Mouse (Mus musculus): ENCODE measurements around the gene Hs1bp3.
A peak's percentile ranks its signal among the peaks of the same experiment; 100 is the strongest.

The Hs1bp3 gene

DNA sequence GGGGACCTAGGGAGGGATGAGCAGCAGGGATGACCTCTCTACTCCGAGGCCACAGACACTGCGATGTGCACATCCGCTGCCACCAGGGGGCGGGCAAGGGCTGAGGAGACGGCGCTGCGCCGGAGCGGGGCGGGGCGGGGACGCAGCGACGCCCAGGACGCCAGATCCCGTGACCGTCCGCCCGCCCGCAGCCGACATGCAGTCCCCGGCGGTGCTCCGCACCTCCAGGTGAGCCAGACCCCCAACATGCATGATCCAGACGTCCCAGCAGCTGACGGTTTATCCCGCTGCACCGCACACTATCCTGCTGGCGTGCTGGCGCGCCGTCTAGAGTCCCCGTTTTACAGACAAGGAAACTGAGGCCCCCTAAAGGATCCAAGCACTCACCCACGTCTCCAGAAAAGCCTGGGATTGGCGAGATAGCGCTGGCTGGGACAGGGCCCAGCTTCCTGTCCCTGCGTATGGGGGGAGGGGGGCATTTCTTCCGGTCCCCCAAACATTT is at the start of gene Hs1bp3:
TSS of gene Hs1bp3 (plus strand) at position 163 of the 502 bp plus-strand sequence.
- peak; percentile 61 to 84 for DNase-seq (ENCODE audit: low spot score in 2 of 2)

DNA sequence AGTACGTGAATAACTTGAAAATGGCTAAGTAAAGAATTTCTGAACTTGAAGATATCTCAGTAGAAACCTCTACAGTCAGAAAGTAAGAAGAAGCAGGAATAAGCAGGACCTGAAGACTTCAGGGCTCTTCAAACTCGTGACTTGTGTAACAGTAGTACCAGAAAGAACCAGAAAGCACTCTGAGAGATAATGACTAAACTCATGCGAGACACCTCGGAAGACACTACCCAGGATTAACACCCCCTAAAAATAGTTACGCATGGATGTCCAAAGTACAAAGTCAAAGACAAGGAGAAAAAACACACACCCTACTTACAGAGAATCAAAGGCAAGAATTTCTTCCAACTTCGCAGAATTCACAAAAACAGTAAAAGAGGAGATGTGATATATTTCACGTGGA is 46.9 kb upstream of the Hs1bp3 start:
- DNase-seq (ENCODE audit: low spot score in 2 of 2): no peak

DNA sequence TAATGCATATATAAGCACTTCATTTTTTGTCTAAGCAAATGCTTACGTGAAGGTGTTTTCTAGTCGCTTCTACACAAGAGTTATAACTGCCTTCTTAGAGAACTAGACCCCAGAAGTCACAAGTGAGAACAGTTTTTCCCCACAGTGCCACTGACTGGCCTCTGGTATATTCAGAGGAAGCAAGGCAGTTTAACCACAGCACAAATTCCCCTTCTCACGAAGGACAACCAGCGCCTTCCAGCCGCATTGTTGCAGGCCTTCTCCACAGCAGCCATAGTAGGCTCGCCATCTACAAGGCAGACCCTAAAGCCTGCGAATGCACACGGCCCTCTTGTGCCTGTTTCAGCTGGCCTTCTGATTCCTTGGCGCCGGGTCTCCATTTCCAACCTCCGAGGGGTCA is 43.6 kb upstream of the Hs1bp3 start:
- DNase-seq (ENCODE audit: low spot score in 2 of 2): no peak

- DNase-seq (ENCODE audit: low spot score in 2 of 2): no peak
These were observed 41.8 kb upstream of the Hs1bp3 start for GRCm38 (mm10) chr12:8271405-8271804.

DNA sequence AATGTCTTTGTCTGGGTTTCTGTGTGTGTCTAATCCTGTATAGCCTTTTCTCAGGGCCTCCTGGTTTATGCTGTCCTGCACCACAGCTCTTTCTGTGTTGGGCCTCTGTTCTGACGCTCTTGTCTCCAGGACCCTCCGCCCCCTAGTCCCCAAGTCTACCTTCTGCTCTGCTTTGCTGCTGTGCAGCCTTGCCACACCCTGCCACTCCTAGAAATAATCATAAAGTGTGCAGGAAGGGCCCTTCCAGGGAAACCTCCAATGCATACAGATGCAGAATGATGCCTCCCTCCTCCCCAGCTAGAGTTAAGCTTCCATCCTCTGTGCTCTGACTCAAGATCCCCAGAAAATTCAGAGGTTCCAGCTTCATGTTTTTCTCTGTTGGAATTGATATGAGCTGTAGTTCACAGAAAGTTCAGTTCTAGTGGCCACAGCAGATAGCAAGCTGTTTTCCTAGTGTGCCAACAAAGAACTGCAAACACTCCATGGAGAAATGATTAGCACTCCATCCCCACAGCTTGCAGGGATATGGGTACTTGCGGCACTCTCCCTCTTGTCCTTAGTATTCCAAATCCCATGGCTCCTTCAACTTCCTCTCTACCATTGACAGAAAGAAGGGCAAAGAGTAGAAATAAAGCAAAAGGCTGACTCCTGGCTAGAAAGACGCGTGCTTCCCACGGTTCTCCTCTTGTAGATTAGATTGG is 39.6 kb upstream of the Hs1bp3 start:
- DNase-seq (ENCODE audit: low spot score in 2 of 2): no peak

DNA sequence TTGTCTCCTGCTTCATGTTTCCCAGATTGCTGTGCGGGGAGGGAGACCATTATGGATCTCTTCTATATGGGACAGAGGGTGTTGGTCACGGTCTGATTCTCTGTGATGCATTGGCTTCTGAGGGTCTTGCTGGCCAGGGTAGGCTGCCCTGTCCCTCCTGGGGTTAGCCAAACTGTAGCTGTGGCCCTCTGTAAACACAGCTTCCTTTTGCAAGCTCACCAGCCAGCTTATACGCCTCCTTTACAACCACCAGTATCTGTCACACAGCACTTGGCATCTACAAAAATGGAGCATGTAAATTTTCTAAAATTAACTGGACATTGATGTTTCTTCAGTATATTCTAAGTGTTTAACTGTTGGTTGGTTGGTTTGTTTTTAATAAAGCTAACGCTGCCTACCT is 37.8 kb upstream of the Hs1bp3 start:
- no peak for DNase-seq (ENCODE audit: low spot score in 2 of 2)

DNA sequence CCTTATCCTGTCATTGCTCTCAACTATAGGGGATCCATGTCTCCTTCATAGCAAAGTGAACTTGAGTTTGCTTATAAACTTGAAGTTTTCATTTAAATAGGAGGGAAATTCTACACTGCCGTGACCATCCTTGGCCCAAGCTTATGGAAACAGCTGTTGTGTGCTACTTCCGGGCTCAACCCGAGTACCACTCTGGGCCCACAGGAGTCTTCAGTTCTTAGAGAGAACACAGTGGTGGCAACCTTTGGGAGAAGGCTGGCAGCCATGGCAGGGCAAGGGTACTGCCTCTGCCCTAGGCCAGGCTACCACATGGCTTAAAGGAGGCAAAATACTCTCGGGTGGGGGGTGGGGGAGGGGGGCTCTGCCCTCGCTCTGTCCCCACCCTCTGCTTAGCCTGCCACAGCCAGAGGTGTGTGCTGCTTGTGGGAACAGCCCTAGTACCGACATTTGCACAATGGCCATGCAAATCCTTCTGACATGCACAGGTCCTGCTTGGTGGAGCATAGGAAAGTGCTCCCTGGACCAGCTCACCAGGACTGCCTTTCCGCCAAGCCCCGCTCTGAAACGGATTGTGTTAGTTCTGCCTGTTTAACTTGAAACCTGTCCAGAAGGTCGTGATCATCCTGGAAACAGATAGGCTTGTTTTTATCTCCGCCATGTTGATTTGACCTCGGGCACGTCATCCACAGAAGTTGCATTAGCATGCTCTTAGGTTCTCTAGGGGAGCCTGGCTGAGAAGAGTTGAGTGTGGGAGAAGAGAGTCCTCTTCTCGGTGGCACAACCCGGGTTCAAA is 31.8 kb upstream of the Hs1bp3 start:
- peak in 1 of 2 experiments; percentile 2 for DNase-seq (ENCODE audit: low spot score in 2 of 2)

- DNase-seq (ENCODE audit: low spot score in 2 of 2): no peak
These were observed 25.3 kb upstream of the Hs1bp3 start for GRCm38 (mm10) chr12:8287970-8288369.

DNA sequence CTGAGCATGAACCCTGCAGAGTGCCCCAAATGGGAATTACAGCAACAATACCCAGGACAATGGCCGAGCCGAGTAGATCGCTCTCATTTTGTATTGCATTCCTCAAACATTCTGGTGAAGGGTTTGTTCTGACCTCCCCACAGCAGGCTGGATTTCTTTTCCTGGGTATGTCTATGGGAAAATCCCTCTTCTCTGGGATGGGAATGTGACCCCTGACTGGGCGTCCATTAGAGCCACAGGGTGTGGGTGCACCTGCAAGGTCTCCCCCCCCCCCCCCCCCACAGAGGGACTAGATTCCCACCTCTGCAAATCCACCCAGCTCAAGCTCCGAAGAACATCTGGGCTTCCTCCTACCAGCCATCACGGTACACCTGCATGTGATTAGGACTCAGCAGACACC is 24.1 kb upstream of the Hs1bp3 start:
- DNase-seq (ENCODE audit: low spot score in 2 of 2): no peak

GRCm38 (mm10) chr12:8289499-8289898 is 23.7 kb upstream of the Hs1bp3 start:
- DNase-seq (ENCODE audit: low spot score in 2 of 2): no peak

DNA sequence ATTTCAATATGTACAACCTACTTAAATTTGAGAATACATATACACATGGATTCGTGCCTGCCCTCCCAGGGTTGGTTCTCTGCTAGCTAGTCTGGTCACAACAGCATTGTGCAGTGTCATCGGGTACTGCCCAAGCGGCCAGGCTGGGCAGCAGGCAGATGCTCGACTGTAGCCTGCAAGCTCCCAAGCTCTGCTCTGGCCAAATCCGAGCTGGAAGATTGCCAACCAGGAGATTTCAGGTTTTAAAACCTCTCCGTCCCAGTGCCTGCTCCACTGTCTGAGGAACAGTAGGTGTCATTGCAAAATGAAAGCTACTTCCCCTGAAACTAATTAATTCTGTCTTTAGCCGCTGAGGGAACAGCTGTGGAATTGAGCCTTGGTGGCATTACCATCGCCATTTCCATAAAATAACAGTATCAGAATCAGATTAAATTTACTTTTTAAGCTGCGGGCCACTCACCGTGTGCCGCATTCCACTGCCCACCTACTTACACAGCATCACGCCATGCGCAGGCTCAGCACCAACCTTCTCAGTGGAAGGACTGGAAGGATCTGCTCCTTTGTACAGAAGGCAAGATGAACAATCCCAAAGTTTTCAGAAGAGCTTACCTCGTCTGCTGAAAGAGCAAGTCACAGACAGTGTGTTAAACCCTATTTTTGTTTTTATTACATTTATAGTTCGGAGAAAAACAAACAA is 21.9 kb upstream of the Hs1bp3 start:
- DNase-seq (ENCODE audit: low spot score in 2 of 2): no peak

DNA sequence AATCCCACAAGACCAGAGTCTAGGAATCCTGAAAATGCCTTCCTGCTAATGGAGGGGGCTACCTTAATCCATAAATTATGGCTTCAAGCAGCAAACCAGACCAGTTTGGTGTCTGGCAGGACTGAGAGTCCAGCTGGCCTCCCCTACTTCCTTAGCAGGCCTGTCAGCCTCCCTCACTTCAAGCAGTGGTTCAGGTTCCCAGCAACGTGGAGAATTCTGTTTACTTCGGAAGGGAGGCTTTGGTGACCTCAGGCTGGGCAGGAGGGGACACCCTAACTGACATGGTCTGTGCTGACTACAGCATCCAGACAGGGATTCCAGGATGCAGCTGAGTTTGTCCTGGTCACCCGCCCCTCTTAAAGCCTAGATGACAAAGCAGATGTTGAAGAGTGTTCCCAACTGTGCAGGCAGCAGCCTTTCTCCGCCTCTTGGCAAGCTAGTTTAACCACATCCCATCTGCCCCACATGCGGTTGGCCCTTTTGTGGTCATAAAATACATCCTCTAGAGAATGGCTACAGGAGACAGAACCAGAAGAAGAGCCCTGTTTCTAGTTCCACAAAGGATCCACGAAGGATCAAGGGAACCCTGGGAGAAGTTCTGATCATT is 17.8 kb upstream of the Hs1bp3 start:
- DNase-seq (ENCODE audit: low spot score in 2 of 2): no peak

DNA sequence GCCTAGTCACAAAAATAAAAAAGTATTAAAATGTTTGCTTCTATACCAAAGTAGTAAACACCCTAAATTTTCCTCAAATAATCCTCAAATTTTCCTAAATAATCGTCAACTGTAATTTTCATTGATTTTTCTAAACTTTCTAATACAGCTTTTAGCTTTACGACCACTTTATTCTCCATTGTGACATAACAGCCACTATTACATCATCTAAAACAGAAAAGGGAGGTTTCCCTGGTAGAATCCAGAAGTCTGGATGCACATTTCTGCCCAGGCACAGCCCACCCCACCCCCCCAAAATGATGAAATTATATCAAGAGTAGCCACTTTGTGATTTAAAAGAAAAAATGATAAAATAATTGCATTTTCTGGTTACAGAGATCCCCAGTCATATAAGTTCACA is 17.1 kb upstream of the Hs1bp3 start:
- DNase-seq (ENCODE audit: low spot score in 2 of 2): no peak

GRCm38 (mm10) chr12:8297586-8298214 is 15.5 kb upstream of the Hs1bp3 start:
- no peak for DNase-seq (ENCODE audit: low spot score in 2 of 2)

DNA sequence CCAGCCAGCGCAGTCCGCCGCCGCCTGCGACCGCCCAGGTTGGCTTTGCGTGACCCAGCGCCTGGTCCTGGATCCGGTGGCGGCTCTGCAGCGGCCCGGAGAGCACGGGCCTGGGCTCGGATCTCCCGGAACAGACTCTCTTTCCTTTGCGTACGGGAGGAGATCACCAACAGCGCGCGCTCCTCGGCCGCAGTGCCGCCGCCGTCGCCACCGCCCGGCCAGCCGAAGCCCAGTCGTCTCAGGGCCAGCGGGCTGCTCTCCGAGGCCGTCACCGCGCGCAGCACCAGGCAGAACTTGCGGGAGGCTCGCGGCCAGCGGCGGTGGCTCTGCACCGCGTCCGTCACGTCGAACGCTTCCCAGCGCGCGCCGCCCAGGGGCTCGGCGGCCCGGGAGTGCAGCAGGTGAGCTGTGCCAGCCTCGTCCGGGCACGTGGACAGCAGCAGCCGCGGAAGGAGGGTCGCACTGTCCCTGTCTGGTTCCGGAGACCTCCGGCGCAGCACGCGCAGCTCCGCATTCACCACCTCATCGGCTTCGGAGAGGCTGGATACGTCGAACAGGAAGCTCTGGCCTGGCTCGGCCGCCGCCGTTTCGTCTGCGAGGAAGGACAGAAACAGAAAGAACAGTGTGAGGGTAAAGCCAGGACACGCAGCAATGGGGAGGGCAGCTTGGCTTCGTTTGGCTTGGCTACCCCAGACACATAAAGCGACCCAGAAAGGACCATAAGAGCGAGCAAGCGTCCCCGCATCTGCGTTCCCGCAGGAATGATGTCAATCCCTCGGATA is 14.7 kb upstream of the Hs1bp3 start:
- no peak for DNase-seq (ENCODE audit: low spot score in 2 of 2)

GRCm38 (mm10) chr12:8299143-8300110 is 13.8 kb upstream of the Hs1bp3 start:
- no peak for DNase-seq (ENCODE audit: low spot score in 2 of 2)

DNA sequence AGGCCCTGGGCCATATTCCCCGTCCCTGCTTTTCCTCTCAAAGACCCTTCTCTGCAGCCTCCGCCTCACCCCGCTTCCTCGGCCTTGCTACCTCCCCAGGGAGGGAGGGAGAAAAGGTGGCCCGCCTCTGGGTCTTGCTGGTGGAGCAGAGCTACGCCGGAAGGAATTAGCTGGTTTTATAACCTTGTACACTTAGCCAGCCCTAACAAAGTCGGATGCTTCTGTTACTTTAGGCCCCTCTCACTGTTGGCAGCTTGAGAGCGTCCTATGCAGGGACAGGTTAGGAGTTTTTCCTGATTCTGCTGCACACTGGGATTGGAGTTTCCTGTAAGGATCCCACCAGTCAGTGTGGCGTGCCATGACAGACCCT is 13.1 kb upstream of the Hs1bp3 start:
- DNase-seq (ENCODE audit: low spot score in 2 of 2): no peak

DNA sequence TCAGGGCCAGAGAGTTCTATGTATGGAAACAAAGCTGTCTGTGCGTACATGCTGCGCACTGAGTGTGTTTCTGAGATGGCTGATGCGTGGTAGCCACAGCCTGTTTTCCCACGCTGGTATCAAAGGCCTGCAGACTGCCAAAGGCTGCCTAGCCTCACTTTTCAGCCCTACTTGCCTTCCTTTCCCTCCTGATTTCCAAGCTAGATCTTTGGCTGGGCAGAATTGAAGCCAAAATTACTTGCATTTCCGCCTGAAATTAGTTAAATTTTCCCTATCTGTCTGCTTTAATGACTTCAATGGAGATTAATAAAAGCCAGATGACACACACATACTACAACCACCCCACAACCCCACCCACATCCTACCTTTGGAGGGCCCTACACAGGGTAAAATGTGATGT is 12.7 kb upstream of the Hs1bp3 start:
- no peak for DNase-seq (ENCODE audit: low spot score in 2 of 2)

DNA sequence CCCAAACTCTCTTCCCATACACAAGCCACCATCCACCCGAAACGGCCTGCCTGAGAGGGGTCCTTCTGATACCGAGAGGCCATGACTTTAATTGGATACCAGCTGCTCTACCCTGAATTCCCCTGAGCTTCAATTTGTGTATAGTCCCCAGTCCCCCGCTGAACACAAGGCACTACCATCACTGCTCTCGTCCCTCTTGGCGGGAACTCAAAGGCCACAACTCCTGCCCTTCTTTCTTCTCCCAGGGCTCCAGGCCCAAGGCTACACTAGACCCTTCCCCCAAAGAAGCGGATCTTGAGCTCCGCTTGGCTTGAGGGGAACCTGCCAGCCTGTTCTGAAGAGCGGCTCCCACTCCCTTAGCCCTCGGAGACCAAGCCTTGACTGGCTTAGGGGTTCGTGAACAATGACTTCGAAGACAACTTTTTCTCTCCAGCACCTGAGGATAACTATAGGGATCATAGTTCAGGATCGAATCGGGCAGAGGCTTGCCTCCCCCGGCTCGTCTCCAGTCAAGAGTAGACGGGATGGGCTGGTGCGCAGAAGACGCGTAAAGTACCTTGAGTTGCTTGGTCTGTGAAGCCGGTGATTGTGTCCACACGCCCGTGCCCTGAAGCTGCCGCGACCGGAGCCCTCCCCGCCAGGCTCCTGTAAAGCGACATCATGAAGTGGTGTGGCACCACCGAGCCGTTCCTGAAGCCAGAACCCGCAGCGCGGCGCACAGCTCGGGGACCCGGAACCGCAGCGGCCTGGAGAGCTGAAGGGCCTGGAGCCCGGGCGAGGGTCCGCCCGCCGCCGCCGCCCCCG is 12.0 kb upstream of the Hs1bp3 start:
- DNase-seq (ENCODE audit: low spot score in 2 of 2): no peak
